Mouse (Mus musculus) stomach, embryonic 15.5 days (tissue): Measurements from ENCODE around the gene Wwox. TPM values are rescaled to one million over a fixed set of nuclear protein-coding genes. Genes with fewer than 3 reads are reported as not detected.

Experiments
- ATAC-seq: fragments of 200-750 bp; cut with Nextera tagmentation; 2 replicates; pipeline ENCODE4 v1.8.0; 2017; ENCODE audit warnings: low read depth, moderate number of reproducible peaks, moderate TSS enrichment; ENCODE audit not compliant: insufficient read depth, low FRiP score
- H3K27ac ChIP-seq: fragments of 300-500 bp; sonication (generic); 2 replicates; pipeline ENCODE4 v1.5.1; 2015; ENCODE audit warnings: mild to moderate bottlenecking, inconsistent platforms
- H3K27me3 ChIP-seq: fragments of 300-500 bp; sonication (generic); replicated peaks from 2 replicates; pipeline ENCODE4 v1.6.1; 2015; ENCODE audit warnings: inconsistent platforms
- H3K36me3 ChIP-seq: fragments of 300-500 bp; sonication (generic); 2 replicates; pipeline ENCODE4 v1.6.1; 2015; ENCODE audit warnings: inconsistent platforms
- H3K4me1 ChIP-seq: fragments of 300-500 bp; sonication (generic); 2 replicates; pipeline ENCODE4 v1.6.1; 2015; ENCODE audit warnings: inconsistent platforms
- H3K4me2 ChIP-seq: fragments of 300-500 bp; sonication (generic); 2 replicates; pipeline ENCODE4 v1.6.1; 2015; ENCODE audit warnings: mild to moderate bottlenecking, inconsistent platforms
- H3K4me3 ChIP-seq: fragments of 300-500 bp; sonication (generic); replicated peaks from 2 replicates; pipeline ENCODE4 v1.5.1; 2015; ENCODE audit warnings: inconsistent platforms
- H3K9ac ChIP-seq: fragments of 300-500 bp; sonication (generic); 2 replicates; pipeline ENCODE4 v1.6.1; 2015; ENCODE audit warnings: inconsistent platforms
- H3K9me3 ChIP-seq: fragments of 300-500 bp; sonication (generic); 2 replicates; pipeline ENCODE4 v1.6.1; 2016; ENCODE audit warnings: inconsistent platforms
- WGBS: fragments of 180-500 bp; shearing (Covaris S2); methylation state at CpG from one replicate; pipeline ENCODE4 v1.1.7; 2015; 5-methylcytosine and 5-hydroxymethylcytosine counted together
- polyA plus RNA-seq: library from polyadenylated mRNA; unstranded; fragments of >200 nt; fragmentation: Nextera tagmentation; extraction: Ambion mirVana; gene quantifications from 2 replicates; pipeline ENCODE4 v1.2.1, GENCODE M21; 2015

Gene Wwox
- polyA plus RNA-seq, 1 experiment from 2014 or later, result 12.2 TPM

GRCm38 (mm10) chr8:114832251-114832774, 392.9 kb downstream of the Wwox start:
- ATAC-seq, result no peak

GRCm38 (mm10) chr8:114834730-114835129, 395.3 kb downstream of the Wwox start:
- no peaks in the 10 kb centered on the region for H3K4me1 ChIP-seq
- 82% methylated on average over 15 of the region's 15 CpGs for WGBS

More at GRCm38 (mm10) chr8:114832251-114832774, 392.9 kb downstream of the Wwox start:
- Histone ChIP-seq H3K4me1 (no peaks in the 10 kb centered on the region), H3K4me2 (no peak overlapping the region), H3K9ac (no peak overlapping the region), H3K27ac (no peak overlapping the region), H3K9me3 (no peaks in the 10 kb centered on the region), H3K4me3 (no peak overlapping the region), H3K36me3 (no peaks in the 10 kb centered on the region), H3K27me3 (no peaks in the 10 kb centered on the region)
- WGBS, result 73% methylated on average over 8 of the region's 8 CpGs

GRCm38 (mm10) chr8:114839998-114840397, 400.5 kb downstream of the Wwox start:
- no peak overlapping the region for H3K4me2 ChIP-seq
- H3K27me3 ChIP-seq, result no peaks in the 10 kb centered on the region
- no peak overlapping the region for H3K9ac ChIP-seq
- no peak for ATAC-seq
- no peak overlapping the region for H3K27ac ChIP-seq
- H3K9me3 ChIP-seq, result no peaks in the 10 kb centered on the region
- no peaks in the 10 kb centered on the region for H3K4me1 ChIP-seq
- H3K36me3 ChIP-seq, result no peaks in the 10 kb centered on the region
- WGBS, result 88% methylated on average over 10 of the region's 10 CpGs
- no peak overlapping the region for H3K4me3 ChIP-seq

More at GRCm38 (mm10) chr8:114834730-114835129, 395.3 kb downstream of the Wwox start:
- Histone ChIP-seq H3K4me3 (no peak overlapping the region), H3K27me3 (no peaks in the 10 kb centered on the region), H3K9me3 (no peaks in the 10 kb centered on the region), H3K4me2 (no peak overlapping the region), H3K27ac (no peak overlapping the region), H3K36me3 (no peaks in the 10 kb centered on the region), H3K9ac (no peak overlapping the region)
- no peak for ATAC-seq

GRCm38 (mm10) chr8:114847666-114848065, 408.2 kb downstream of the Wwox start:
- H3K9me3 ChIP-seq, result no peaks in the 10 kb centered on the region
- H3K27ac ChIP-seq, result no peak overlapping the region
- no peak overlapping the region for H3K4me3 ChIP-seq
- no peak for ATAC-seq
- H3K36me3 ChIP-seq, result no peaks in the 10 kb centered on the region
- H3K9ac ChIP-seq, result no peak overlapping the region
- H3K27me3 ChIP-seq, result no peaks in the 10 kb centered on the region
- 91% methylated on average over 7 of the region's 7 CpGs for WGBS
- no peak overlapping the region for H3K4me2 ChIP-seq
- no peaks in the 10 kb centered on the region for H3K4me1 ChIP-seq

GRCm38 (mm10) chr8:114849461-114849860, 410.0 kb downstream of the Wwox start:
- ATAC-seq, result no peak
- Histone ChIP-seq H3K9ac (no peak overlapping the region), H3K4me1 (no peaks in the 10 kb centered on the region), H3K36me3 (no peaks in the 10 kb centered on the region), H3K27ac (no peak overlapping the region), H3K4me2 (no peak overlapping the region), H3K9me3 (no peaks in the 10 kb centered on the region), H3K4me3 (no peak overlapping the region), H3K27me3 (no peaks in the 10 kb centered on the region)
- 63% methylated on average over 9 of the region's 9 CpGs for WGBS

GRCm38 (mm10) chr8:114850014-114850870, 410.8 kb downstream of the Wwox start:
- no peaks in the 10 kb centered on the region for H3K9me3 ChIP-seq
- H3K4me1 ChIP-seq, result no peaks in the 10 kb centered on the region
- no peak overlapping the region for H3K4me2 ChIP-seq
- no peaks in the 10 kb centered on the region for H3K27me3 ChIP-seq
- no peak overlapping the region for H3K9ac ChIP-seq
- no peak overlapping the region for H3K4me3 ChIP-seq
- 46% methylated on average over 15 of the region's 15 CpGs for WGBS
- no peak overlapping the region for H3K27ac ChIP-seq
- H3K36me3 ChIP-seq, result no peaks in the 10 kb centered on the region
- no peak for ATAC-seq

GRCm38 (mm10) chr8:114853765-114854164, 414.3 kb downstream of the Wwox start:
- 89% methylated on average over 4 of the region's 4 CpGs for WGBS

GRCm38 (mm10) chr8:114855833-114856232, 416.4 kb downstream of the Wwox start:
- H3K27ac ChIP-seq, result no peak overlapping the region
- ATAC-seq, result no peak
- no peaks in the 10 kb centered on the region for H3K9me3 ChIP-seq
- WGBS, result 48% methylated on average over 7 of the region's 7 CpGs
- no peak overlapping the region for H3K4me3 ChIP-seq
- no peak overlapping the region for H3K9ac ChIP-seq
- no peak overlapping the region for H3K4me2 ChIP-seq
- no peaks in the 10 kb centered on the region for H3K36me3 ChIP-seq
- H3K27me3 ChIP-seq, result no peaks in the 10 kb centered on the region
- H3K4me1 ChIP-seq, result no peaks in the 10 kb centered on the region

More at GRCm38 (mm10) chr8:114853765-114854164, 414.3 kb downstream of the Wwox start:
- no peaks in the 10 kb centered on the region for H3K4me1 ChIP-seq
- H3K4me2 ChIP-seq, result no peak overlapping the region
- H3K27ac ChIP-seq, result no peak overlapping the region
- no peak overlapping the region for H3K4me3 ChIP-seq
- ATAC-seq, result no peak
- no peaks in the 10 kb centered on the region for H3K9me3 ChIP-seq
- H3K27me3 ChIP-seq, result no peaks in the 10 kb centered on the region
- no peaks in the 10 kb centered on the region for H3K36me3 ChIP-seq
- no peak overlapping the region for H3K9ac ChIP-seq

GRCm38 (mm10) chr8:114865911-114866310, 426.5 kb downstream of the Wwox start:
- Histone ChIP-seq H3K9me3 (no peaks in the 10 kb centered on the region), H3K9ac (no peak overlapping the region), H3K4me1 (no peaks in the 10 kb centered on the region), H3K4me3 (no peak overlapping the region), H3K27me3 (no peaks in the 10 kb centered on the region), H3K27ac (no peak overlapping the region), H3K4me2 (no peak overlapping the region), H3K36me3 (no peaks in the 10 kb centered on the region)
- 67% methylated on average over 3 of the region's 3 CpGs for WGBS
- no peak for ATAC-seq

GRCm38 (mm10) chr8:114869321-114869720, 429.9 kb downstream of the Wwox start:
- no peak for ATAC-seq
- WGBS, result 82% methylated on average over 6 of the region's 6 CpGs

GRCm38 (mm10) chr8:114870410-114870809, 431.0 kb downstream of the Wwox start:
- H3K4me1 ChIP-seq, result no peaks in the 10 kb centered on the region; the same call in 1 of the 2 replicates
- no peak overlapping the region for H3K9ac ChIP-seq
- no peaks in the 10 kb centered on the region for H3K9me3 ChIP-seq
- ATAC-seq, result no peak
- H3K27ac ChIP-seq, result no peak overlapping the region
- H3K4me3 ChIP-seq, result no peak overlapping the region
- H3K36me3 ChIP-seq, result no peaks in the 10 kb centered on the region
- 87% methylated on average over 8 of the region's 8 CpGs for WGBS
- no peak overlapping the region for H3K4me2 ChIP-seq
- no peaks in the 10 kb centered on the region for H3K27me3 ChIP-seq

More at GRCm38 (mm10) chr8:114869321-114869720, 429.9 kb downstream of the Wwox start:
- Histone ChIP-seq H3K9me3 (no peaks in the 10 kb centered on the region), H3K9ac (no peak overlapping the region), H3K4me1 (no peaks in the 10 kb centered on the region; the same call in 1 of the 2 replicates), H3K4me2 (no peak overlapping the region), H3K27ac (no peak overlapping the region), H3K36me3 (no peaks in the 10 kb centered on the region), H3K4me3 (no peak overlapping the region), H3K27me3 (no peaks in the 10 kb centered on the region)

GRCm38 (mm10) chr8:114872491-114872890, 433.0 kb downstream of the Wwox start:
- Histone ChIP-seq H3K9ac (no peak overlapping the region), H3K36me3 (no peaks in the 10 kb centered on the region), H3K4me2 (no peak overlapping the region), H3K27ac (no peak overlapping the region), H3K4me3 (no peak overlapping the region), H3K9me3 (no peaks in the 10 kb centered on the region), H3K4me1 (peaks cover 13% of the 10 kb centered on the region), H3K27me3 (no peaks in the 10 kb centered on the region)
- no peak for ATAC-seq
- 34% methylated on average over 3 of the region's 3 CpGs for WGBS
